Mouse (Mus musculus): ENCODE results near the gene Pex7. TPM values are rescaled to one million over a fixed set of nuclear protein-coding genes. Genes with fewer than 3 reads are reported as not detected.

Gene Pex7
- polyA plus RNA-seq, 1 experiment from 2014 or later = 61.7 TPM

DNA sequence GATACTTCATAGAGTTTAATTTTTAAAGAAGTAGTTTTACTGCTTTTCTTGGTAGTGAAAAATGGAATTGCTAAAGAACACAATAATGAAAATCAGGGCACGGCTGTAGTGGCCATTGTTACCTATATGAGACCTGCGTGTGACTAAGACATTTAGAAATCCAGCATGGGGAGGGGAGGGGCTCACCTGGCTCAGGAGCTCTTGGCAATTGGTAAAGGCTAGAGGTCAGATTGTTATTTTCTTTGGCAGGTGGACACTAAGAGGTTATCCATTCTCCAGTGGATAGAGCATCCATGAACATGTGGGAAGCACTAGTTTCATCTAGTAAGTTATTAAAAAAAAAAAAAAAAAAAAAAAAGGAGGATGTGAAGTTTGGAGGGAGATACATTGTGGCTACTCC, 16.8 kb upstream of the Pex7 start:
- Histone ChIP-seq H3K4me1 (replicated peaks; ENCODE audit: control insufficient read depth, insufficient read depth, low read length) (no peaks in the 10 kb centered on the region), H3K4me2 (replicated peaks; ENCODE audit: low read depth) (no peak overlapping the region), H3K36me3 (ENCODE audit: control insufficient read depth, insufficient read depth) (no peaks in the 10 kb centered on the region), H3K9me3 (ENCODE audit: control insufficient read depth) (no peaks in the 10 kb centered on the region), H3K27me3 (replicated peaks; ENCODE audit: control insufficient read depth, insufficient read depth, low read length) (no peaks in the 10 kb centered on the region), H3K27ac (ENCODE audit: low read depth, low read length) (no peak overlapping the region), H3K4me3 (ENCODE audit: low read depth, low read length) (no peak overlapping the region), H3K9ac (ENCODE audit: low read depth, low read length) (no peak overlapping the region)
- WGBS = 70% methylated on average over 2 of the region's 2 CpGs
- ATAC-seq = no peak
- no peak for TF ChIP-seq CTCF (IDR thresholded peaks at IDR 0.05; ENCODE audit: low read depth)

DNA sequence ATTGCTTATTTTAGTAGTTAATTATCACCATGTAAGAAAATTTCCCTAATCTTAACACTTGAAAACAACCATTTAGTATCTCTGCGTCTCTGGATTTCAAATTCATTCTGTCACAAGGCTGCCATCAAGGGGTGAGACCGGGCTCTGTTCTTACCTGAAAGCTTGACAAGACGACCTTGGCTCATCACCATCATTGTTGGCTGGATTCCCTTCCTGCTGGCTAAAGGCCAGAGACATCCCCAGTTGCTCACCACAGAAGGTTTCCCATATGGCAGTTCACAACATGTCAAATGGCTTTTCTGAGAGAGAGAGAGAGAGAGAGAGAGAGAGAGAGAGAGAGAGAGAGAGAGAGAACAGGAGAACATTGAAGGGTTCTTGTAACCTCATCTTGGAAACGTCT, 14.9 kb upstream of the Pex7 start:
- WGBS = 50% methylated on average over 4 of the region's 4 CpGs
- no peak overlapping the region for H3K27ac ChIP-seq (ENCODE audit: low read depth, low read length)

DNA sequence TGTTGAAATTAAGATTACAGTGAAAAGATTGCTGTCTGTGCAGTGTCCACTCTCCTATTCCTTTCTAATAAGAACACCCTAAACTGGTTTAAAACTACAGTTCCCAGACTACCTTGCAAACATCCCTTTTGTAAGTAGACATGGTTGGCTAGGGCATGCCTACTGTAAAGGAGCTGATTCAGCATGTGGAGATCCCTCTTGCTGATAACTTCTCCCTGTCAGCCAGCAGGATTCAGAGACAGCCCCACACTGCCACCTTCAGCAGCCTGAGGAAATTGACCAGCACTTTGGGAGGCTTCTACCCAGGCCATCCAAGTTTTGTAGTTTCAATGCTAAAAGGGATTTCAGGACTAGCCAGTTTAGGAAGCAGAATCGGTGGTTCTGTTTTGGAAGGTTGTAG, 7.8 kb upstream of the Pex7 start:
- ATAC-seq = peak; percentile 60
- Histone ChIP-seq H3K4me2 (replicated peaks; ENCODE audit: low read depth) (no peak overlapping the region), H3K9ac (ENCODE audit: low read depth, low read length) (no peak overlapping the region), H3K9me3 (ENCODE audit: control insufficient read depth) (no peaks in the 10 kb centered on the region), H3K27ac (ENCODE audit: low read depth, low read length) (no peak overlapping the region), H3K27me3 (replicated peaks; ENCODE audit: control insufficient read depth, insufficient read depth, low read length) (no peaks in the 10 kb centered on the region), H3K4me3 (ENCODE audit: low read depth, low read length) (no peak overlapping the region), H3K36me3 (ENCODE audit: control insufficient read depth, insufficient read depth) (no peaks in the 10 kb centered on the region), H3K4me1 (replicated peaks; ENCODE audit: control insufficient read depth, insufficient read depth, low read length) (no peaks in the 10 kb centered on the region)
- WGBS = 55% methylated on average over 1 of the region's 1 CpGs
- peak; percentile 80 for TF ChIP-seq CTCF (IDR thresholded peaks at IDR 0.05; ENCODE audit: low read depth)

More for the DNA sequence above, 14.9 kb upstream of the Pex7 start:
- no peaks in the 10 kb centered on the region for H3K9me3 ChIP-seq (ENCODE audit: control insufficient read depth)
- no peak overlapping the region for H3K9ac ChIP-seq (ENCODE audit: low read depth, low read length)
- no peak for ATAC-seq
- H3K27me3 ChIP-seq (replicated peaks; ENCODE audit: control insufficient read depth, insufficient read depth, low read length) = no peaks in the 10 kb centered on the region
- no peak for TF ChIP-seq CTCF (IDR thresholded peaks at IDR 0.05; ENCODE audit: low read depth)
- no peak overlapping the region for H3K4me2 ChIP-seq (replicated peaks; ENCODE audit: low read depth)
- no peaks in the 10 kb centered on the region for H3K36me3 ChIP-seq (ENCODE audit: control insufficient read depth, insufficient read depth)
- no peaks in the 10 kb centered on the region for H3K4me1 ChIP-seq (replicated peaks; ENCODE audit: control insufficient read depth, insufficient read depth, low read length)
- H3K4me3 ChIP-seq (ENCODE audit: low read depth, low read length) = no peak overlapping the region

DNA sequence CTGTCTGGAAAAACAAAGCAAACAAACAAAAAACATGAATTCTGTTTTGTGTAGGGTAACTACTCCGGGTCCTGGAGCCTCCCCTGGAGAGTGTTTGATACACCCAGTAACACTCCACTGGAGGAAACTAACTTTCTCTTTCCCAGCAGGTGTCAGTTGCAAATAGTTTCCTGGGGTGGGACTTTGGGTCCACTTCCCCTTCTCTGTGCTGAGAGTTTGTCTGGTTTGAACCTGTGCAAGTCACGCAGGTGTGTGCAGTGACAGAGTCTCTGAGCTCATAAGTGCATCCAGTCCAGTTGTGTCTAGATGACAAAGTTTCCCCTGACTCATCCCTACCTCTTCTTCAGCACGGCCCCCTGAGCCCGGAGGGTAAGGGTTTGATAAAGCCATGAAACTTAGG, 6.3 kb upstream of the Pex7 start:
- Histone ChIP-seq H3K27me3 (replicated peaks; ENCODE audit: control insufficient read depth, insufficient read depth, low read length) (no peaks in the 10 kb centered on the region), H3K9ac (ENCODE audit: low read depth, low read length) (no peak overlapping the region), H3K4me3 (ENCODE audit: low read depth, low read length) (no peak overlapping the region), H3K27ac (ENCODE audit: low read depth, low read length) (no peak overlapping the region), H3K4me1 (replicated peaks; ENCODE audit: control insufficient read depth, insufficient read depth, low read length) (no peaks in the 10 kb centered on the region), H3K36me3 (ENCODE audit: control insufficient read depth, insufficient read depth) (no peaks in the 10 kb centered on the region), H3K9me3 (ENCODE audit: control insufficient read depth) (no peaks in the 10 kb centered on the region), H3K4me2 (replicated peaks; ENCODE audit: low read depth) (no peak overlapping the region)
- TF ChIP-seq CTCF (IDR thresholded peaks at IDR 0.05; ENCODE audit: low read depth) = no peak
- no peak for ATAC-seq
- 72% methylated on average over 4 of the region's 4 CpGs for WGBS

DNA sequence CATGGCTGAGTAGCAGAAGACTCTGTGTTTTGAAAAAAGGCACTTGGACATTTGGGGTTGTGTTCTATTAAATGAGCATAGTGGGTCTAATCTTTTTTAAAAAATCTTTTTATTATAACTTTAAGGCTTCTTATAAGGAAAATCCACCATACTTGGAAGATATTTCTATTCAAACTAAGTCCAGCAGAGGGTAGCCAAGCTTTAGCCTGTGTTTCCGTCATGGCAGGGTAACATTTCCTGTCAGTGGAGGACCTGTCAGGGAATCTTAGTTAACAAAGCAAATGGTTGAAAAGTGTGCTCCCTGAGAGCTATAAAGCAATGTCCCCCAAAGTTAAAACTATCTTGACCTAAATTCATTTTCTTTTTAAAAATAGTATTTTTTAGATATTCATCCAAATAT, 4.1 kb upstream of the Pex7 start:
- 47% methylated on average over 1 of the region's 1 CpGs for WGBS
- Histone ChIP-seq H3K4me3 (ENCODE audit: low read depth, low read length) (no peak overlapping the region), H3K4me2 (replicated peaks; ENCODE audit: low read depth) (no peak overlapping the region), H3K9me3 (ENCODE audit: control insufficient read depth) (no peaks in the 10 kb centered on the region), H3K27ac (ENCODE audit: low read depth, low read length) (no peak overlapping the region), H3K4me1 (replicated peaks; ENCODE audit: control insufficient read depth, insufficient read depth, low read length) (no peaks in the 10 kb centered on the region), H3K36me3 (ENCODE audit: control insufficient read depth, insufficient read depth) (no peaks in the 10 kb centered on the region), H3K27me3 (replicated peaks; ENCODE audit: control insufficient read depth, insufficient read depth, low read length) (no peaks in the 10 kb centered on the region), H3K9ac (ENCODE audit: low read depth, low read length) (no peak overlapping the region)
- no peak for ATAC-seq
- peak; percentile 72 for TF ChIP-seq CTCF (IDR thresholded peaks at IDR 0.05; ENCODE audit: low read depth)

DNA sequence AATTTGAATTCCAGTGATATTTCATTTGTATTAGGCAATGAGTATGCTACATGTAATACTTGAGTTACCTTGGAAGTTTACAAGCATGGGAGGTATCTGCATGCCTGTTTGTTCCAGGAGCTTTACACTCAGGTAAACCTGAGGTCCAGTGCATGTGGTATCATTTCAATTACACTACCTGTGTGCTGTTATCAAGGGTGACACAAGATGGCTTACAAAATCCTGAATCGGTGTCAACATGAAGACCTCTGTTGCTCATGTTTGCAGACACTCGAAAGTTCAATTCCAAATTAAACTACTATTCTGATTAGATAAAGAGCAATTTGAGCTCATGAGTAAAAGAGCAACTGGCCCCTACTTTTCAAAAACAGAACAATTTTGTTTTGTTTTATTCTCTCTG, 3.0 kb upstream of the Pex7 start:
- Histone ChIP-seq H3K9me3 (ENCODE audit: control insufficient read depth) (no peaks in the 10 kb centered on the region), H3K27ac (ENCODE audit: low read depth, low read length) (no peak overlapping the region), H3K36me3 (ENCODE audit: control insufficient read depth, insufficient read depth) (no peaks in the 10 kb centered on the region), H3K4me1 (replicated peaks; ENCODE audit: control insufficient read depth, insufficient read depth, low read length) (no peaks in the 10 kb centered on the region), H3K4me2 (replicated peaks; ENCODE audit: low read depth) (no peak overlapping the region), H3K4me3 (ENCODE audit: low read depth, low read length) (no peak overlapping the region), H3K9ac (ENCODE audit: low read depth, low read length) (no peak overlapping the region), H3K27me3 (replicated peaks; ENCODE audit: control insufficient read depth, insufficient read depth, low read length) (no peaks in the 10 kb centered on the region)
- no peak for ATAC-seq
- no peak for TF ChIP-seq CTCF (IDR thresholded peaks at IDR 0.05; ENCODE audit: low read depth)
- WGBS = 51% methylated on average over 2 of the region's 2 CpGs

DNA sequence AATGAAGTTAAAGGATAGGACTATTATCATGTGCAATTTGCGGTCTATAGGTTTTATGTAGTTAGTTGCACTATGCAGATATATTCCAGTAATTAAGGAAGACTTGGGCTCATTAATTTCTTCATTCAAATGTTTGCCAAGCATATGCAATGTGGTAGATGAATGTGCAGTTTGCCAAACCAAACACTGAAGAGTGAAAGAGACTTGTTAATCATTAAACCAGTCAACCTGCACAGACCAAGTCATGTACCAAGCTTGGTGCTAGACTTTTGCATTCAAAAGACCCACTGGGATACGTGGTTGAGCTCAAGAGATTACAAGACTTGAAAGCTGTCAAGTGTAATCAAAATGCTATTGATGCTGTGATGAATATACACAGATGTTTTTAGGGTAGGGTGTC, 587 bp upstream of the Pex7 start:
- ATAC-seq = no peak
- Histone ChIP-seq H3K9ac (ENCODE audit: low read depth, low read length) (no peak overlapping the region), H3K4me3 (ENCODE audit: low read depth, low read length) (peak overlapping the region; percentile 69; the same call in 1 of the 2 replicates), H3K27me3 (replicated peaks; ENCODE audit: control insufficient read depth, insufficient read depth, low read length) (no peaks in the 10 kb centered on the region), H3K4me2 (replicated peaks; ENCODE audit: low read depth) (peak overlapping the region; percentile 54), H3K9me3 (ENCODE audit: control insufficient read depth) (no peaks in the 10 kb centered on the region), H3K36me3 (ENCODE audit: control insufficient read depth, insufficient read depth) (peaks cover 8% of the 10 kb centered on the region; the same call in 1 of the 2 replicates), H3K27ac (ENCODE audit: low read depth, low read length) (peak overlapping the region; percentile 96; the same call in 1 of the 2 replicates), H3K4me1 (replicated peaks; ENCODE audit: control insufficient read depth, insufficient read depth, low read length) (no peaks in the 10 kb centered on the region)
- TF ChIP-seq CTCF (IDR thresholded peaks at IDR 0.05; ENCODE audit: low read depth) = no peak
- 51% methylated on average over 2 of the region's 2 CpGs for WGBS

All from intestine, postnatal 0 days (tissue).